Mouse (Mus musculus): ENCODE measurements around the gene Ackr2. TPM values are rescaled to one million over a fixed set of nuclear protein-coding genes. Genes with fewer than 3 reads are reported as not detected.
A peak's percentile ranks its signal among the peaks of the same experiment; 100 is the strongest.

The Ackr2 gene
- polyA plus RNA-seq (2012; rRNA removed), result 0.32 and 0.59 TPM in 2 replicates

GRCm38 (mm10) chr9:121898245-121898644, at the start of gene Ackr2:
Gene Ackr2, plus strand, starts transcription at chr9:121898355.
- Histone ChIP-seq H3K36me3 (ENCODE audit: control insufficient read depth, insufficient read depth, low read length) (no peaks in the 10 kb centered on the region), H3K27ac (ENCODE audit: control insufficient read depth, insufficient read depth, low read depth, low read length) (no peak within 1 kb of the TSS)
- TF ChIP-seq CTCF (IDR thresholded peaks at IDR 0.05; ENCODE audit: control insufficient read depth, insufficient read depth, insufficient replicate concordance, low read depth, low read length), result no peak
- TF ChIP-seq POLR2A (IDR thresholded peaks at IDR 0.05; ENCODE audit: control insufficient read depth, low read depth, low read length), result no peak

GRCm38 (mm10) chr9:121854246-121854645, 43.9 kb upstream of the Ackr2 start:
- TF ChIP-seq CTCF (IDR thresholded peaks at IDR 0.05; ENCODE audit: control insufficient read depth, insufficient read depth, insufficient replicate concordance, low read depth, low read length) (no peak), POLR2A (IDR thresholded peaks at IDR 0.05; ENCODE audit: control insufficient read depth, low read depth, low read length) (no peak)
- Histone ChIP-seq H3K27ac (ENCODE audit: control insufficient read depth, insufficient read depth, low read depth, low read length) (no peak overlapping the region), H3K4me3 (ENCODE audit: control insufficient read depth, low read depth, low read length) (no peak overlapping the region), H3K36me3 (ENCODE audit: control insufficient read depth, insufficient read depth, low read length) (no peaks in the 10 kb centered on the region; the same call in 1 of the 2 replicates), H3K27me3 (ENCODE audit: control insufficient read depth, insufficient read depth, low read length) (no peaks in the 10 kb centered on the region), H3K4me1 (ENCODE audit: control insufficient read depth, insufficient read depth, low read length) (no peaks in the 10 kb centered on the region; the same call in none of the 2 replicates)

More at GRCm38 (mm10) chr9:121898245-121898644, at the start of gene Ackr2:
- Histone ChIP-seq H3K4me1 (ENCODE audit: control insufficient read depth, insufficient read depth, low read length) (no peaks in the 10 kb centered on the region), H3K4me3 (ENCODE audit: control insufficient read depth, low read depth, low read length) (no peak within 1 kb of the TSS), H3K27me3 (ENCODE audit: control insufficient read depth, insufficient read depth, low read length) (no peaks in the 10 kb centered on the region)

GRCm38 (mm10) chr9:121856649-121857416, 41.3 kb upstream of the Ackr2 start:
- H3K27me3 ChIP-seq (ENCODE audit: control insufficient read depth, insufficient read depth, low read length), result no peaks in the 10 kb centered on the region
- TF ChIP-seq POLR2A (IDR thresholded peaks at IDR 0.05; ENCODE audit: control insufficient read depth, low read depth, low read length) (no peak), CTCF (IDR thresholded peaks at IDR 0.05; ENCODE audit: control insufficient read depth, insufficient read depth, insufficient replicate concordance, low read depth, low read length) (no peak)
- peak overlapping the region; percentile 91 for H3K27ac ChIP-seq (ENCODE audit: control insufficient read depth, insufficient read depth, low read depth, low read length)
- H3K4me1 ChIP-seq (ENCODE audit: control insufficient read depth, insufficient read depth, low read length), result no peaks in the 10 kb centered on the region; the same call in none of the 2 replicates
- peak overlapping the region; percentile 96 for H3K4me3 ChIP-seq (ENCODE audit: control insufficient read depth, low read depth, low read length)
- H3K36me3 ChIP-seq (ENCODE audit: control insufficient read depth, insufficient read depth, low read length), result no peaks in the 10 kb centered on the region; the same call in 1 of the 2 replicates

- Histone ChIP-seq H3K36me3 (ENCODE audit: control insufficient read depth, insufficient read depth, low read length) (no peaks in the 10 kb centered on the region), H3K4me3 (ENCODE audit: control insufficient read depth, low read depth, low read length) (peak overlapping the region; percentile 96), H3K27me3 (ENCODE audit: control insufficient read depth, insufficient read depth, low read length) (no peaks in the 10 kb centered on the region), H3K4me1 (ENCODE audit: control insufficient read depth, insufficient read depth, low read length) (no peaks in the 10 kb centered on the region; the same call in none of the 2 replicates), H3K27ac (ENCODE audit: control insufficient read depth, insufficient read depth, low read depth, low read length) (peak overlapping the region; percentile 95)
- TF ChIP-seq POLR2A (IDR thresholded peaks at IDR 0.05; ENCODE audit: control insufficient read depth, low read depth, low read length) (peak; percentile 83), CTCF (IDR thresholded peaks at IDR 0.05; ENCODE audit: control insufficient read depth, insufficient read depth, insufficient replicate concordance, low read depth, low read length) (no peak)
Observed at GRCm38 (mm10) chr9:121857474-121858152, 40.5 kb upstream of the Ackr2 start.

GRCm38 (mm10) chr9:121858153-121858488, 40.0 kb upstream of the Ackr2 start, which contains the start of gene Higd1a:
Gene Higd1a, minus strand, starts transcription at chr9:121858362.
- Histone ChIP-seq H3K4me1 (ENCODE audit: control insufficient read depth, insufficient read depth, low read length) (no peaks in the 10 kb centered on the region; the same call in none of the 2 replicates), H3K4me3 (ENCODE audit: control insufficient read depth, low read depth, low read length) (peak within 1 kb of the TSS; percentile 96), H3K27ac (ENCODE audit: control insufficient read depth, insufficient read depth, low read depth, low read length) (peak within 1 kb of the TSS; percentile 95), H3K36me3 (ENCODE audit: control insufficient read depth, insufficient read depth, low read length) (no peaks in the 10 kb centered on the region), H3K27me3 (ENCODE audit: control insufficient read depth, insufficient read depth, low read length) (no peaks in the 10 kb centered on the region)
- TF ChIP-seq POLR2A (IDR thresholded peaks at IDR 0.05; ENCODE audit: control insufficient read depth, low read depth, low read length), result no peak
- TF ChIP-seq CTCF (IDR thresholded peaks at IDR 0.05; ENCODE audit: control insufficient read depth, insufficient read depth, insufficient replicate concordance, low read depth, low read length), result no peak

GRCm38 (mm10) chr9:121859345-121859744, 38.8 kb upstream of the Ackr2 start:
- no peaks in the 10 kb centered on the region for H3K36me3 ChIP-seq (ENCODE audit: control insufficient read depth, insufficient read depth, low read length)
- TF ChIP-seq POLR2A (IDR thresholded peaks at IDR 0.05; ENCODE audit: control insufficient read depth, low read depth, low read length) (no peak), CTCF (IDR thresholded peaks at IDR 0.05; ENCODE audit: control insufficient read depth, insufficient read depth, insufficient replicate concordance, low read depth, low read length) (no peak)

GRCm38 (mm10) chr9:121860921-121861320, 37.2 kb upstream of the Ackr2 start:
- no peaks in the 10 kb centered on the region for H3K27me3 ChIP-seq (ENCODE audit: control insufficient read depth, insufficient read depth, low read length)
- no peaks in the 10 kb centered on the region; the same call in none of the 2 replicates for H3K4me1 ChIP-seq (ENCODE audit: control insufficient read depth, insufficient read depth, low read length)
- TF ChIP-seq POLR2A (IDR thresholded peaks at IDR 0.05; ENCODE audit: control insufficient read depth, low read depth, low read length) (no peak), CTCF (IDR thresholded peaks at IDR 0.05; ENCODE audit: control insufficient read depth, insufficient read depth, insufficient replicate concordance, low read depth, low read length) (no peak)
- no peak overlapping the region for H3K4me3 ChIP-seq (ENCODE audit: control insufficient read depth, low read depth, low read length)
- no peaks in the 10 kb centered on the region for H3K36me3 ChIP-seq (ENCODE audit: control insufficient read depth, insufficient read depth, low read length)
- H3K27ac ChIP-seq (ENCODE audit: control insufficient read depth, insufficient read depth, low read depth, low read length), result no peak overlapping the region

More at GRCm38 (mm10) chr9:121859345-121859744, 38.8 kb upstream of the Ackr2 start:
- Histone ChIP-seq H3K4me1 (ENCODE audit: control insufficient read depth, insufficient read depth, low read length) (no peaks in the 10 kb centered on the region; the same call in none of the 2 replicates), H3K27ac (ENCODE audit: control insufficient read depth, insufficient read depth, low read depth, low read length) (no peak overlapping the region), H3K27me3 (ENCODE audit: control insufficient read depth, insufficient read depth, low read length) (no peaks in the 10 kb centered on the region), H3K4me3 (ENCODE audit: control insufficient read depth, low read depth, low read length) (no peak overlapping the region)
